Mouse (Mus musculus) midbrain, postnatal 0 days (tissue): ENCODE measurements around the gene Asic1. TPM values are rescaled to one million over a fixed set of nuclear protein-coding genes. Genes with fewer than 3 reads are reported as not detected.
A peak's percentile ranks its signal among the peaks of the same experiment; 100 is the strongest.

Experiments
- ATAC-seq: fragments of 200-750 bp; cut with Nextera tagmentation; 2 replicates; pipeline ENCODE4 v1.8.0; 2017; ENCODE audit warnings: moderate number of reproducible peaks, mild to moderate bottlenecking, moderate TSS enrichment, moderate library complexity; ENCODE audit not compliant: low FRiP score
- DNase-seq: peaks from one replicate; pipeline ENCODE4 v3.0.0-alpha.2; 2015; ENCODE audit warnings: low spot score
- H3K27ac ChIP-seq: fragments of 300-500 bp; sonication (generic); 2 replicates; pipeline ENCODE4 v1.5.1; 2014; ENCODE audit warnings: low read depth, mild to moderate bottlenecking, low read length, mixed read lengths
- H3K27me3 ChIP-seq: fragments of 300-500 bp; sonication (generic); 2 replicates; pipeline ENCODE4 v1.6.1; 2014; ENCODE audit warnings: low read length, control low read depth, mixed read lengths; ENCODE audit not compliant: insufficient read depth
- H3K36me3 ChIP-seq: fragments of 300-500 bp; sonication (generic); 2 replicates; pipeline ENCODE4 v1.6.1; 2014; ENCODE audit warnings: low read length, control low read depth, mixed read lengths; ENCODE audit not compliant: insufficient read depth
- H3K4me1 ChIP-seq: fragments of 300-500 bp; sonication (generic); 2 replicates; pipeline ENCODE4 v1.6.1; 2014; ENCODE audit warnings: mild to moderate bottlenecking, control low read depth, antibody characterized with exemption, low read length, mixed read lengths; ENCODE audit not compliant: insufficient read depth
- H3K4me2 ChIP-seq: fragments of 300-500 bp; sonication (generic); 2 replicates; pipeline ENCODE4 v1.6.1; 2014; ENCODE audit warnings: low read depth, mild to moderate bottlenecking, low read length, mixed read lengths; ENCODE audit not compliant: poor library complexity, severe bottlenecking
- H3K4me3 ChIP-seq: fragments of 300-500 bp; sonication (generic); 2 replicates; pipeline ENCODE4 v1.5.1; 2014; ENCODE audit warnings: low read depth, mild to moderate bottlenecking, low read length, moderate library complexity
- H3K9ac ChIP-seq: fragments of 300-500 bp; sonication (generic); replicated peaks from 2 replicates; pipeline ENCODE4 v1.6.1; 2014; ENCODE audit warnings: mild to moderate bottlenecking, low read length, moderate library complexity, mixed read lengths; ENCODE audit not compliant: poor library complexity, severe bottlenecking
- H3K9me3 ChIP-seq: fragments of 300-500 bp; sonication (generic); 2 replicates; pipeline ENCODE4 v1.6.1; 2016; ENCODE audit warnings: low read length, control low read depth
- CTCF ChIP-seq: IDR thresholded peaks from 2 replicates; pipeline ENCODE4 v1.5.1; 2016; ENCODE audit warnings: antibody characterized with exemption, mild to moderate bottlenecking
- WGBS: fragments of 180-500 bp; shearing (Covaris S2); extraction: QIAGEN DNeasy Blood & Tissue Kit; methylation state at CpG from one replicate; pipeline ENCODE4 v1.1.7; 2014; 5-methylcytosine and 5-hydroxymethylcytosine counted together
- polyA plus RNA-seq: library from polyadenylated mRNA; unstranded; fragments of >200 nt; fragmentation: Nextera tagmentation; extraction: Ambion mirVana; gene quantifications from 2 replicates; pipeline ENCODE4 v1.2.1, GENCODE M21; 2015
- total RNA-seq: library from RNA; depleted of rRNA; stranded (reverse); fragments of >200 nt; gene quantifications from 2 replicates; pipeline ENCODE4 v1.2.3, GENCODE M21; 2014

Gene Asic1
- total and polyA plus RNA-seq, 2 experiments from 2014 or later, result 42.1 to 150 TPM

GRCm38 (mm10) chr15:99667544-99667943 is 2.6 kb upstream of the Asic1 start:
- no peak overlapping the region for H3K4me2 ChIP-seq
- H3K27ac ChIP-seq, result no peak overlapping the region
- no peak for DNase-seq
- H3K9me3 ChIP-seq, result no peaks in the 10 kb centered on the region
- no peaks in the 10 kb centered on the region for H3K36me3 ChIP-seq
- TF ChIP-seq CTCF, result peak; percentile 34
- WGBS, result 96% methylated on average over 2 of the region's 2 CpGs
- H3K4me1 ChIP-seq, result peaks cover 15% of the 10 kb centered on the region
- H3K27me3 ChIP-seq, result no peaks in the 10 kb centered on the region
- H3K4me3 ChIP-seq, result no peak overlapping the region
- no peak overlapping the region for H3K9ac ChIP-seq
- ATAC-seq, result no peak

- no peak for ATAC-seq
- H3K4me1 ChIP-seq, result peaks cover 23% of the 10 kb centered on the region
- peaks cover 11% of the 10 kb centered on the region; the same call in 1 of the 2 replicates for H3K36me3 ChIP-seq
- DNase-seq, result peak; percentile 89
- no peaks in the 10 kb centered on the region for H3K27me3 ChIP-seq
- H3K4me3 ChIP-seq, result no peak overlapping the region
- H3K9me3 ChIP-seq, result no peaks in the 10 kb centered on the region
- no peak overlapping the region for H3K9ac ChIP-seq
- peak; percentile 94 for TF ChIP-seq CTCF
- peak overlapping the region; percentile 93; the same call in 1 of the 2 replicates for H3K27ac ChIP-seq
- WGBS, result under 1% methylated on average over 12 of the region's 12 CpGs
- peak overlapping the region; percentile 13 for H3K4me2 ChIP-seq
These were observed 1.3 kb upstream of the Asic1 start for GRCm38 (mm10) chr15:99668881-99669280.

- Histone ChIP-seq H3K4me1 (peaks cover 22% of the 10 kb centered on the region), H3K9me3 (no peaks in the 10 kb centered on the region), H3K36me3 (peaks cover 14% of the 10 kb centered on the region; the same call in 1 of the 2 replicates), H3K27me3 (no peaks in the 10 kb centered on the region), H3K4me3 (peak overlapping the region; percentile 79; the same call in 1 of the 2 replicates), H3K9ac (peak overlapping the region; percentile 91; the same call in 1 of the 2 replicates), H3K4me2 (peak overlapping the region; percentile 83), H3K27ac (peak overlapping the region; percentile 93)
- TF ChIP-seq CTCF, result no peak
- ATAC-seq (no peak), DNase-seq (no peak)
- 0% methylated on average over 1 of the region's 1 CpGs for WGBS
These were observed 776 bp upstream of the Asic1 start for GRCm38 (mm10) chr15:99669392-99669791.

DNA sequence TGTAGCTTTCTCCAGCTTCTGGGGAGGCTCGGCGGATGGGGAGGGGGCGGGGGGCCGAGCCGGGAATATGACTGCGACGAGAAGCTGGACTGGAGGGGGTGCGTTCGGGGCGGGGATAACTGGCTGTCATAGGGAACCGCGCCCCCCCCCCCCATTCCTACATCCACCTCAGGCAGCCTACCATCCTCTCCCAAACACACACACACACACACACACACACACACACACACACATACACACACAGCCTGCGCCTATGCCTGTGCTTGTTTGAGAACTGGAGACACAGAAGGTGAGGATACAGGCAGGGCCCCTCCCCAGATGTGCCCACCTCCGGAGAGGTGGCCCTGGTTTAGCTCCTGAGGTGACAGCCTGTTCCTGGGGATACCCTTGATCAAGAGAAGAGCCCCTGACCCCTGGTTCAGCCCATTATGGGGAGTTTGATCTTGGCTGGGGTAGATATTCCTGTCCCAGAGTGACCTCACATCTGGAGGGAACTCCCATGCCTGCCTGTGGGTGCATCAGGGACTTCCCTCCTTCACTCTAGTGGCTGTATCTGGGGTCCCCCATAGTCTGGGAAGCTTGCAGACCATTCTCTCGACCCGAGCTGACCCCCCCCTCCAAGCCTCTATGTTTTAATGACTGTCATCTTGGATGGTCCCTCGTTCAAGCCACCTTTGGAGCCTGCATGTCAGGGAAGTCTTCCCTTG is 949 bp downstream of the Asic1 start:
- H3K4me2 ChIP-seq, result peak overlapping the region; percentile 83
- H3K9me3 ChIP-seq, result no peaks in the 10 kb centered on the region
- H3K9ac ChIP-seq, result peak overlapping the region; percentile 91
- DNase-seq (peak; percentile 55), ATAC-seq (peak; percentile 24)
- 9% methylated on average over 14 of the region's 17 CpGs for WGBS
- peak overlapping the region; percentile 79 for H3K4me3 ChIP-seq
- no peak for TF ChIP-seq CTCF
- H3K4me1 ChIP-seq, result peaks cover 24% of the 10 kb centered on the region
- no peaks in the 10 kb centered on the region for H3K27me3 ChIP-seq
- H3K36me3 ChIP-seq, result peaks cover 14% of the 10 kb centered on the region; the same call in 1 of the 2 replicates
- peak overlapping the region; percentile 93 for H3K27ac ChIP-seq

GRCm38 (mm10) chr15:99671783-99672182 is 1.6 kb downstream of the Asic1 start:
- Histone ChIP-seq H3K27me3 (no peaks in the 10 kb centered on the region), H3K9me3 (no peaks in the 10 kb centered on the region), H3K4me1 (peaks cover 28% of the 10 kb centered on the region), H3K4me2 (peak overlapping the region; percentile 83), H3K27ac (no peak overlapping the region), H3K36me3 (peaks cover 14% of the 10 kb centered on the region; the same call in 1 of the 2 replicates), H3K4me3 (peak overlapping the region; percentile 79), H3K9ac (peak overlapping the region; percentile 91; the same call in 1 of the 2 replicates)
- no peak for TF ChIP-seq CTCF
- DNase-seq (no peak), ATAC-seq (no peak)
- 62% methylated on average over 14 of the region's 14 CpGs for WGBS

DNA sequence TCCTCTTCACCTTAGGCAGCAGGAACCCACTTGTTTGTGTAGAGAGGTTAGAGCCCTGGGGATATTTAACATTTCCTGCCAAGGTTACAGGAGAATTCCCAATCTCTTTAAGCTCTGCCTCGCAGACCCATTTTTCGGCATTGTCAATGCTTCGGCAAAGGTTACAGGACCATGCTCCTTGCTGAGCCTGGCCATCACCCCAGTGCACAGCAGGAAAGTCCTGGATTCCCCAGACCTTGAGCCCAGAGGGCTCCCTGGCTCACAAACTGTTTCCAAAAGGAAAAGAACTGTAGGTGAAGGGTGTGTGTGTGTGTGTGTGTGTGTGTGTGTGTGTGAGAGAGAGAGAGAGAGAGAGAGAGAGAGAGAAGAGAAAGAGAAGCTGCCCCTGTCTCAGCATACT is 4.7 kb downstream of the Asic1 start:
- Histone ChIP-seq H3K9me3 (no peaks in the 10 kb centered on the region), H3K27me3 (no peaks in the 10 kb centered on the region), H3K4me3 (peak overlapping the region; percentile 9; the same call in 1 of the 2 replicates), H3K9ac (no peak overlapping the region), H3K4me1 (peaks cover 33% of the 10 kb centered on the region), H3K36me3 (peaks cover 14% of the 10 kb centered on the region; the same call in 1 of the 2 replicates), H3K4me2 (peak overlapping the region; percentile 44), H3K27ac (no peak overlapping the region)
- ATAC-seq, result no peak
- WGBS, result 78% methylated on average over 3 of the region's 3 CpGs
- no peak for TF ChIP-seq CTCF
- DNase-seq, result no peak
